Mouse (Mus musculus): ENCODE results near the gene Prss23.

Prss23 gene

GRCm38 (mm10) chr7:89526731-89527429 is at the start of gene Prss23:
Gene Prss23 (minus strand): TSS chr7:89527187.
- DNase-seq (ENCODE audit: low spot score) = no peak

- DNase-seq (ENCODE audit: low spot score) = no peak
These were observed 49.1 kb upstream of the Prss23 start for GRCm38 (mm10) chr7:89576127-89576526.

GRCm38 (mm10) chr7:89564569-89564968 is 37.6 kb upstream of the Prss23 start:
- no peak for DNase-seq (ENCODE audit: low spot score)

- no peak for DNase-seq (ENCODE audit: low spot score)
These were observed 36.5 kb upstream of the Prss23 start for GRCm38 (mm10) chr7:89563501-89563900.

- no peak for DNase-seq (ENCODE audit: low spot score)
These were observed 35.2 kb upstream of the Prss23 start for GRCm38 (mm10) chr7:89562140-89562539.

- DNase-seq (ENCODE audit: low spot score) = no peak
These were observed 34.0 kb upstream of the Prss23 start for GRCm38 (mm10) chr7:89560939-89561338.

- DNase-seq (ENCODE audit: low spot score) = no peak
These were observed 32.6 kb upstream of the Prss23 start for GRCm38 (mm10) chr7:89559633-89560032.

- DNase-seq (ENCODE audit: low spot score) = no peak
These were observed 32.1 kb upstream of the Prss23 start for GRCm38 (mm10) chr7:89559105-89559504.

- DNase-seq (ENCODE audit: low spot score) = no peak
These were observed 31.6 kb upstream of the Prss23 start for GRCm38 (mm10) chr7:89558446-89559039.

GRCm38 (mm10) chr7:89557056-89557455 is 30.1 kb upstream of the Prss23 start:
- no peak for DNase-seq (ENCODE audit: low spot score)

GRCm38 (mm10) chr7:89556652-89557051 is 29.7 kb upstream of the Prss23 start:
- no peak for DNase-seq (ENCODE audit: low spot score)

GRCm38 (mm10) chr7:89555170-89555569 is 28.2 kb upstream of the Prss23 start:
- no peak for DNase-seq (ENCODE audit: low spot score)

- DNase-seq (ENCODE audit: low spot score) = no peak
These were observed 27.1 kb upstream of the Prss23 start for GRCm38 (mm10) chr7:89554068-89554467.

GRCm38 (mm10) chr7:89540976-89541375 is 14.0 kb upstream of the Prss23 start:
- no peak for DNase-seq (ENCODE audit: low spot score)

GRCm38 (mm10) chr7:89539391-89539790 is 12.4 kb upstream of the Prss23 start:
- DNase-seq (ENCODE audit: low spot score) = no peak

GRCm38 (mm10) chr7:89527430-89527856 is 456 bp upstream of the Prss23 start:
- no peak for DNase-seq (ENCODE audit: low spot score)

GRCm38 (mm10) chr7:89523816-89524215 is 3.2 kb downstream of the Prss23 start:
- DNase-seq (ENCODE audit: low spot score) = no peak

- no peak for DNase-seq (ENCODE audit: low spot score)
These were observed 4.8 kb downstream of the Prss23 start for GRCm38 (mm10) chr7:89522170-89522569.

GRCm38 (mm10) chr7:89517460-89518390 is 9.3 kb downstream of the Prss23 start:
- DNase-seq (ENCODE audit: low spot score) = no peak

GRCm38 (mm10) chr7:89516551-89517459 is 10.2 kb downstream of the Prss23 start:
- DNase-seq (ENCODE audit: low spot score) = no peak

GRCm38 (mm10) chr7:89511921-89512514 is 15.0 kb downstream of the Prss23 start:
- no peak for DNase-seq (ENCODE audit: low spot score)

Measured in MN1 (cell line).